Mouse (Mus musculus) embryonic facial prominence, embryonic 14.5 days (tissue): ENCODE data around the gene Tuft1. TPM values are rescaled to one million over a fixed set of nuclear protein-coding genes. Genes with fewer than 3 reads are reported as not detected.
"Not testable (repeated sequence)": the region's sequence is repeated elsewhere in the genome, so short reads cannot be mapped to it uniquely, and the experiment has no call there.

Experiments used
- ATAC-seq: fragments of 200-750 bp; cut with Nextera tagmentation; 2 replicates; pipeline ENCODE4 v1.8.0; 2017; ENCODE audit warnings: low read depth, moderate number of reproducible peaks, moderate TSS enrichment
- DNase-seq: peaks from one replicate; pipeline ENCODE4 v3.0.0-alpha.2; 2015; ENCODE audit warnings: low spot score
- H3K27ac ChIP-seq: fragments of 300-500 bp; sonication (generic); replicated peaks from 2 replicates; pipeline ENCODE4 v1.5.1; 2014; ENCODE audit warnings: low read depth, mild to moderate bottlenecking, low read length, moderate library complexity
- H3K27me3 ChIP-seq: fragments of 300-500 bp; sonication (generic); replicated peaks from 2 replicates; pipeline ENCODE4 v1.6.1; 2014; ENCODE audit warnings: low read length; ENCODE audit not compliant: control insufficient read depth, insufficient read depth
- H3K36me3 ChIP-seq: fragments of 300-500 bp; sonication (generic); 2 replicates; pipeline ENCODE4 v1.6.1; 2014; ENCODE audit warnings: low read length, mixed read lengths; ENCODE audit not compliant: control insufficient read depth, insufficient read depth
- H3K4me1 ChIP-seq: fragments of 300-500 bp; sonication (generic); 2 replicates; pipeline ENCODE4 v1.6.1; 2014; ENCODE audit warnings: antibody characterized with exemption, low read length; ENCODE audit not compliant: control insufficient read depth, insufficient read depth
- H3K4me2 ChIP-seq: fragments of 300-500 bp; sonication (generic); 2 replicates; pipeline ENCODE4 v1.6.1; 2014; ENCODE audit warnings: low read depth, mild to moderate bottlenecking, low read length, moderate library complexity, mixed read lengths
- H3K4me3 ChIP-seq: fragments of 300-500 bp; sonication (generic); 2 replicates; pipeline ENCODE4 v1.5.1; 2014; ENCODE audit warnings: low read depth, mild to moderate bottlenecking, low read length
- H3K9ac ChIP-seq: fragments of 300-500 bp; sonication (generic); 2 replicates; pipeline ENCODE4 v1.6.1; 2014; ENCODE audit warnings: low read depth, mild to moderate bottlenecking, low read length, moderate library complexity, mixed read lengths
- H3K9me3 ChIP-seq: fragments of 300-500 bp; sonication (generic); 2 replicates; pipeline ENCODE4 v1.6.1; 2016; ENCODE audit warnings: low read length; ENCODE audit not compliant: control insufficient read depth
- WGBS: fragments of 180-500 bp; shearing (Covaris S2); extraction: QIAGEN DNeasy Blood & Tissue Kit; methylation state at CpG from one replicate; pipeline ENCODE4 v1.1.7; 2014; 5-methylcytosine and 5-hydroxymethylcytosine counted together
- polyA plus RNA-seq: library from polyadenylated mRNA; unstranded; fragments of >200 nt; fragmentation: Nextera tagmentation; extraction: Ambion mirVana; gene quantifications from 2 replicates; pipeline ENCODE4 v1.2.1, GENCODE M21; 2014

The Tuft1 gene
- polyA plus RNA-seq, 1 experiment from 2014 or later, result 10.6 TPM

GRCm38 (mm10) chr3:94690616-94691247 lies 32.1 kb upstream of the Tuft1 start:
- Histone ChIP-seq H3K36me3 (no peaks in the 10 kb centered on the region), H3K4me3 (no peak overlapping the region), H3K9me3 (no peaks in the 10 kb centered on the region), H3K4me1 (no peaks in the 10 kb centered on the region; the same call in 1 of the 2 replicates), H3K9ac (no peak overlapping the region), H3K4me2 (no peak overlapping the region), H3K27ac (no peak overlapping the region), H3K27me3 (no peaks in the 10 kb centered on the region)
- DNase-seq (no peak), ATAC-seq (no peak)

GRCm38 (mm10) chr3:94690162-94690561 lies 31.5 kb upstream of the Tuft1 start:
- WGBS, result 59% methylated on average over 6 of the region's 6 CpGs
- ATAC-seq, H3K9me3 ChIP-seq, H3K27me3 ChIP-seq, H3K4me2 ChIP-seq, DNase-seq, H3K27ac ChIP-seq, H3K9ac ChIP-seq, H3K4me1 ChIP-seq, H3K4me3 ChIP-seq, H3K36me3 ChIP-seq: not testable (repeated sequence)

- H3K27me3 ChIP-seq, ATAC-seq: not testable (repeated sequence)
- 69% methylated on average over 1 of the region's 1 CpGs for WGBS
Observed at GRCm38 (mm10) chr3:94689195-94689594, 30.5 kb upstream of the Tuft1 start.

GRCm38 (mm10) chr3:94688698-94689097 lies 30.0 kb upstream of the Tuft1 start:
- DNase-seq, H3K4me2 ChIP-seq, H3K4me1 ChIP-seq, H3K4me3 ChIP-seq, H3K9ac ChIP-seq, H3K27ac ChIP-seq, H3K36me3 ChIP-seq, H3K27me3 ChIP-seq, H3K9me3 ChIP-seq, ATAC-seq: not testable (repeated sequence)
- WGBS, result 99% methylated on average over 3 of the region's 3 CpGs

More at GRCm38 (mm10) chr3:94689195-94689594, 30.5 kb upstream of the Tuft1 start:
- H3K9ac ChIP-seq, H3K4me2 ChIP-seq, H3K4me3 ChIP-seq, H3K4me1 ChIP-seq, H3K27ac ChIP-seq, DNase-seq, H3K36me3 ChIP-seq, H3K9me3 ChIP-seq: not testable (repeated sequence)

GRCm38 (mm10) chr3:94685989-94686772 lies 27.5 kb upstream of the Tuft1 start:
- not testable (repeated sequence) for H3K4me2 ChIP-seq, H3K9ac ChIP-seq, ATAC-seq, H3K4me1 ChIP-seq, H3K27ac ChIP-seq, H3K27me3 ChIP-seq, H3K36me3 ChIP-seq, H3K9me3 ChIP-seq, DNase-seq, H3K4me3 ChIP-seq
- WGBS, result 85% methylated on average over 8 of the region's 8 CpGs

- H3K36me3 ChIP-seq, result no peaks in the 10 kb centered on the region
- H3K9ac ChIP-seq, result no peak overlapping the region
- H3K4me1 ChIP-seq, result no peaks in the 10 kb centered on the region
- no peaks in the 10 kb centered on the region for H3K27me3 ChIP-seq
- ATAC-seq (no peak), DNase-seq (no peak)
- no peak overlapping the region for H3K27ac ChIP-seq
- H3K9me3 ChIP-seq, result no peaks in the 10 kb centered on the region
- H3K4me3 ChIP-seq, result no peak overlapping the region
- no peak overlapping the region for H3K4me2 ChIP-seq
- WGBS, result 73% methylated on average over 6 of the region's 6 CpGs
Observed at GRCm38 (mm10) chr3:94683646-94684045, 25.0 kb upstream of the Tuft1 start.

- H3K9me3 ChIP-seq, result no peaks in the 10 kb centered on the region
Observed at GRCm38 (mm10) chr3:94680783-94681182, 22.1 kb upstream of the Tuft1 start.

GRCm38 (mm10) chr3:94680032-94680431 lies 21.4 kb upstream of the Tuft1 start:
- 91% methylated on average over 12 of the region's 12 CpGs for WGBS
- not testable (repeated sequence) for H3K36me3 ChIP-seq, H3K27me3 ChIP-seq

More at GRCm38 (mm10) chr3:94680783-94681182, 22.1 kb upstream of the Tuft1 start:
- no peak for DNase-seq
- Histone ChIP-seq H3K4me2 (no peak overlapping the region), H3K4me1 (no peaks in the 10 kb centered on the region), H3K4me3 (no peak overlapping the region), H3K27ac (no peak overlapping the region), H3K27me3 (no peaks in the 10 kb centered on the region), H3K36me3 (no peaks in the 10 kb centered on the region), H3K9ac (no peak overlapping the region)
- ATAC-seq, result no peak
- 89% methylated on average over 16 of the region's 16 CpGs for WGBS

More at GRCm38 (mm10) chr3:94680032-94680431, 21.4 kb upstream of the Tuft1 start:
- ATAC-seq, DNase-seq, H3K4me3 ChIP-seq, H3K9me3 ChIP-seq, H3K27ac ChIP-seq, H3K4me1 ChIP-seq, H3K4me2 ChIP-seq, H3K9ac ChIP-seq: not testable (repeated sequence)
